Mouse (Mus musculus): ENCODE measurements at regions not wholly inside any gene's neighbourhood (a gene's known extent, or its start where the extent isn't known, plus 50 kb on each side); places are given as distances from the start of the nearest gene placed in this dataset.

- peaks cover 2% of the 10 kb centered on the region; the same call in 1 of the 2 replicates for H3K27me3 ChIP-seq (ENCODE audit: control insufficient read depth, insufficient read depth, low read length)
- H3K27ac ChIP-seq (ENCODE audit: low read length) = no peak overlapping the region
- no peaks in the 10 kb centered on the region for H3K36me3 ChIP-seq (ENCODE audit: control insufficient read depth, insufficient read depth)
- no peak overlapping the region for H3K9ac ChIP-seq (ENCODE audit: low read length)
- H3K9me3 ChIP-seq (replicated peaks; ENCODE audit: control insufficient read depth, low read length) = no peaks in the 10 kb centered on the region
- 71% methylated on average over 7 of the region's 7 CpGs for WGBS
- peaks cover 4% of the 10 kb centered on the region for H3K4me1 ChIP-seq (ENCODE audit: control insufficient read depth, insufficient read depth, low read length)
- no peak overlapping the region for H3K4me2 ChIP-seq (ENCODE audit: low read depth, low read length)
- no peak overlapping the region for H3K4me3 ChIP-seq (ENCODE audit: low read length)
- no peak for ATAC-seq (replicated peaks; ENCODE audit: extremely low read depth, insufficient read depth, low FRiP score)
Observed at GRCm38 (mm10) chr11:113016801-113017715, 235.0 kb downstream of the Sox9 start.

- Histone ChIP-seq H3K9me3 (replicated peaks; ENCODE audit: control insufficient read depth, low read length) (0 out of 2 replicates have a peak, but pooled peaks cover 6% of the 10 kb centered on the region), H3K9ac (ENCODE audit: low read length) (no peak overlapping the region), H3K4me3 (ENCODE audit: low read length) (no peak overlapping the region), H3K36me3 (ENCODE audit: control insufficient read depth, insufficient read depth) (no peaks in the 10 kb centered on the region), H3K4me2 (ENCODE audit: low read depth, low read length) (no peak overlapping the region), H3K27me3 (ENCODE audit: control insufficient read depth, insufficient read depth, low read length) (no peaks in the 10 kb centered on the region; the same call in 1 of the 2 replicates), H3K4me1 (ENCODE audit: control insufficient read depth, insufficient read depth, low read length) (no peaks in the 10 kb centered on the region), H3K27ac (ENCODE audit: low read length) (no peak overlapping the region)
- no peak for ATAC-seq (replicated peaks; ENCODE audit: extremely low read depth, insufficient read depth, low FRiP score)
- WGBS = 49% methylated on average over 4 of the region's 4 CpGs
Observed at GRCm38 (mm10) chr11:113021533-113021932, 239.5 kb downstream of the Sox9 start.

DNA sequence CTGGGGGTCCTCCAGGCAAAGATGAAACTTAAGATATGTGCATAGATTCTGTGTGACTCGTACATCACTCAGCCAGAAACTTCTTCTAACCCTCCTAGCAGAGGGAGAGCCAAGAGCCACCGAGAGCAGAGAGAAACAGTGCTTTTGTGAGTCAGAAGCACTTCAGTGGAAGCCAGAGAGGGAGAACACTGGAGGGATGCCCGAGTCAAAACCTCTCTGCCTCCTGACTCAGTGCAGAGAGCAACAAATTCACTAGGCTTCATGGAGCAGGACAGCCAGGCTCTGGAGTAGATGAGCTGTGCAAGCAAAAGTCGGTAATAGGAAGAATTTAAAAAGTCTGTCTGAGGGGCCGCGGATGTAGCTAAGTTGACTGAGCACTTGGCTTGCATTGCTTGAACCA, 245.0 kb downstream of the Sox9 start:
- Histone ChIP-seq H3K27me3 (ENCODE audit: control insufficient read depth, insufficient read depth, low read length) (no peaks in the 10 kb centered on the region), H3K4me3 (ENCODE audit: low read length) (no peak overlapping the region), H3K9ac (ENCODE audit: low read length) (no peak overlapping the region), H3K9me3 (replicated peaks; ENCODE audit: control insufficient read depth, low read length) (0 out of 2 replicates have a peak, but pooled peaks cover 6% of the 10 kb centered on the region), H3K36me3 (ENCODE audit: control insufficient read depth, insufficient read depth) (no peaks in the 10 kb centered on the region), H3K4me1 (ENCODE audit: control insufficient read depth, insufficient read depth, low read length) (no peaks in the 10 kb centered on the region), H3K4me2 (ENCODE audit: low read depth, low read length) (no peak overlapping the region), H3K27ac (ENCODE audit: low read length) (no peak overlapping the region)
- no peak for ATAC-seq (replicated peaks; ENCODE audit: extremely low read depth, insufficient read depth, low FRiP score)
- 45% methylated on average over 6 of the region's 6 CpGs for WGBS

DNA sequence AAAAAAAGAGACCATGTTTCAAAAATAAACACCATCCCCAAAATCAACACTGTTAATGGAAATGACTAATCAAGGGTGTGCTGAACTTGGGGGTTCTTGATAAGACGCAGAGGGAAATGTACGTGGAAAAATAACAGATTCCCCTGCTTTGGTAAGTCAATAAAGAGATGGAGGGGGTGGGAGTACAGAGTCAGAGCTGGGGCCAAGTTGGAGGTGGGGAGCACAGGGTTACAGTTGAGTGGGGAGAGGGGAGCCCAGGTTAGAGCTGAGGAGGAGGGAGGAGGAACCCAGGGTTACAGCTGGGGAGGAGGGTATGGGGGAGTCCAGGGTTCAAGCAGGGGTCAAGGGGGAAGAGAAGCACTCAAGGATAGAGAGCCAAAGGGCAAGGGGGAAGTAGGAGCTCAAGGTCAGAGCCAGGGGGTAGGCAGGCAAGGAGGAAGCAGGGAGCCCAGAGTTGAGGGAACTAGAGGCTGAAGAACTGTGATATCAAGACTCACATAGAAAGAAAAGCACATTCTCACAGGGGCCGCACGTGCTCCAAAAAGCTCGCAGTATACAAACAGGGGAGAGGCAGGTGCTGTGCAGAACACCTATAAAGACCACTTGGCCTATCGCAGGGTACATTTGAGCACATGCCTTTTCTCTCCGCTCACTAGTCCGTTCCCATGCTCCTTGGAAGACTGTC, 246.4 kb downstream of the Sox9 start:
- no peaks in the 10 kb centered on the region for H3K9me3 ChIP-seq (replicated peaks; ENCODE audit: control insufficient read depth, low read length)
- no peaks in the 10 kb centered on the region for H3K4me1 ChIP-seq (ENCODE audit: control insufficient read depth, insufficient read depth, low read length)
- no peaks in the 10 kb centered on the region for H3K27me3 ChIP-seq (ENCODE audit: control insufficient read depth, insufficient read depth, low read length)
- no peak overlapping the region for H3K4me2 ChIP-seq (ENCODE audit: low read depth, low read length)
- H3K9ac ChIP-seq (ENCODE audit: low read length) = no peak overlapping the region
- no peak overlapping the region for H3K27ac ChIP-seq (ENCODE audit: low read length)
- H3K4me3 ChIP-seq (ENCODE audit: low read length) = no peak overlapping the region
- no peak for ATAC-seq (replicated peaks; ENCODE audit: extremely low read depth, insufficient read depth, low FRiP score)
- 72% methylated on average over 8 of the region's 8 CpGs for WGBS
- no peaks in the 10 kb centered on the region for H3K36me3 ChIP-seq (ENCODE audit: control insufficient read depth, insufficient read depth)

DNA sequence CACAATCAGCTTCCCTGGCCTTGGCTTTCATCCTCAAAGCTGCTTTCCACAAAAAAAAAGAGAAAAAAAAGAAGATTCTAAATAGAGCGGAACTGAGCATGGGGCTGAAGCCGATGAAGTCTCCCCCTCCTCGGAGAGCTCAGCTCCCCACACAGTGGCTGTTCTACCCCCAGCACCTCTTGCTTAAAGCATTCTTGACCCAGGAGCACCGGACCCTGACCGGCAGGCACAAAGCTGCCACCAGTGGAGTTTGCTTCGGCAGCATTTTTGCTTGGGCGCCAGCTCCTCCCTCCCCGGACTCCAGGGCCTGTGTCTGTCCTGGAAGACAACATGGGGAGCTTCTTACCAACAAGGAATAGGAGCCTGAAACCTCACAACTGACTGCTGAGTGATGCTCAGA, 249.4 kb downstream of the Sox9 start:
- Histone ChIP-seq H3K9me3 (replicated peaks; ENCODE audit: control insufficient read depth, low read length) (no peaks in the 10 kb centered on the region), H3K36me3 (ENCODE audit: control insufficient read depth, insufficient read depth) (no peaks in the 10 kb centered on the region), H3K27me3 (ENCODE audit: control insufficient read depth, insufficient read depth, low read length) (no peaks in the 10 kb centered on the region), H3K9ac (ENCODE audit: low read length) (no peak overlapping the region), H3K4me3 (ENCODE audit: low read length) (no peak overlapping the region), H3K4me2 (ENCODE audit: low read depth, low read length) (no peak overlapping the region), H3K27ac (ENCODE audit: low read length) (no peak overlapping the region), H3K4me1 (ENCODE audit: control insufficient read depth, insufficient read depth, low read length) (no peaks in the 10 kb centered on the region)
- WGBS = 78% methylated on average over 8 of the region's 8 CpGs
- no peak for ATAC-seq (replicated peaks; ENCODE audit: extremely low read depth, insufficient read depth, low FRiP score)

DNA sequence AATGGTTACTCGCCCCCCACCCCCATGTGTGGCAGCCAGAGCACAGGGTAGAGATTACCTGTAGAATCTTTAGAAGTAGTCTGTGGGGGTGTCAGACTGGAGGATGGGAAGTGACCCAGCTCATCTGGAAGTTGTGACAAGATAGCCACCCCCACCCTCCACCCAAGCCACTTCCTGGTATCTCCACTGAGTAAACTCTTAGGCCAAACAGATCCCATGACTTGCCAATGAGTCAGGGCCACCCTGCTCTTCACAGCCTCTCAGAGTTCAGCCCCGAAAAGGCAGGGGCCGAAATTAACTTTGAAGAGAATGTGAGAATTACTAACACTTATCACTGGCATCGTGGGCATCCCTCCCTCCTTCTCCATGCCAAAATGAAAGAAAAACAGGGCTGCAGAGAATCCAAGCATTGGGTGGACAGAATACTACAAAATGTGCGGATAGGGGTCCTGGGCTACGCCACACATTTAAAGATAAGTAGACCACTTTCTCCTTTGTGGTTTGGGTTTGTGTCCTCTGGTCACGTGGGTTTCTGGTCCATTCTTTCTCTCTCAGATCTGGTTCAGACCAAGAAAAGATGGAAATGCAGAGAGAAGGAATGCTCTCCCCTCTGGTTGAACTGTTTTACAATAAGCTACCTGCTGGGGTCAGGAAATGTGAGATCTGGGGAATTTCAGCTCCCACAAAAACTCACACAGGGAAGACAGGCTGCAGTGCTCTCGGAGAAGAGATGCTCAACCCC, 250.6 kb downstream of the Sox9 start:
- H3K36me3 ChIP-seq (ENCODE audit: control insufficient read depth, insufficient read depth) = no peaks in the 10 kb centered on the region
- no peak for ATAC-seq (replicated peaks; ENCODE audit: extremely low read depth, insufficient read depth, low FRiP score)
- WGBS = 64% methylated on average over 8 of the region's 8 CpGs

DNA sequence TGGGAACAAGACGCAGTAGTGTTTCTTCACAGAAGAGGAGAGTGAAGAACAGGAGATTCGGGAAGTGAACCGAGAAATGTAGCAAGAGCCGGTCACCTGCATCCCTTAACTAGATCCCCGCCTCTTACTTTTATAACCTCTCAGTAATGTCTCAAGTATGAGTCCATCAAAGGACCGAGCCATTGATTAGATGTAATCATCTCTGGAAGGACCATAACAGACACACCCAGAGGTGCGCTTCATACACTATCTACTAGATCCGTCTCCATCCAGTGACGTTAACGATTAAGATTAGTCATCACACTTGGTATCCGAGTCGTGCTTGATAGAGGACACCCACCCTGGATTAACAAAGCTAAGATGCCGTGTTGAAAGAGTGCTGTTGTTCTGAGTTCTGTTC, 252.9 kb downstream of the Sox9 start:
- no peaks in the 10 kb centered on the region for H3K27me3 ChIP-seq (ENCODE audit: control insufficient read depth, insufficient read depth, low read length)
- H3K27ac ChIP-seq (ENCODE audit: low read length) = no peak overlapping the region
- WGBS = 88% methylated on average over 13 of the region's 13 CpGs
- no peak for ATAC-seq (replicated peaks; ENCODE audit: extremely low read depth, insufficient read depth, low FRiP score)
- H3K9ac ChIP-seq (ENCODE audit: low read length) = no peak overlapping the region
- no peak overlapping the region for H3K4me2 ChIP-seq (ENCODE audit: low read depth, low read length)
- H3K4me1 ChIP-seq (ENCODE audit: control insufficient read depth, insufficient read depth, low read length) = no peaks in the 10 kb centered on the region
- no peak overlapping the region for H3K4me3 ChIP-seq (ENCODE audit: low read length)
- H3K9me3 ChIP-seq (replicated peaks; ENCODE audit: control insufficient read depth, low read length) = no peaks in the 10 kb centered on the region
- H3K36me3 ChIP-seq (ENCODE audit: control insufficient read depth, insufficient read depth) = no peaks in the 10 kb centered on the region

More for the DNA sequence above, 250.6 kb downstream of the Sox9 start:
- Histone ChIP-seq H3K9ac (ENCODE audit: low read length) (no peak overlapping the region), H3K4me3 (ENCODE audit: low read length) (no peak overlapping the region), H3K4me2 (ENCODE audit: low read depth, low read length) (no peak overlapping the region), H3K27me3 (ENCODE audit: control insufficient read depth, insufficient read depth, low read length) (no peaks in the 10 kb centered on the region), H3K4me1 (ENCODE audit: control insufficient read depth, insufficient read depth, low read length) (no peaks in the 10 kb centered on the region), H3K9me3 (replicated peaks; ENCODE audit: control insufficient read depth, low read length) (no peaks in the 10 kb centered on the region), H3K27ac (ENCODE audit: low read length) (no peak overlapping the region)

GRCm38 (mm10) chr11:113037736-113038135, 255.7 kb downstream of the Sox9 start:
- no peak overlapping the region for H3K27ac ChIP-seq (ENCODE audit: low read length)
- no peak overlapping the region for H3K4me3 ChIP-seq (ENCODE audit: low read length)
- ATAC-seq (replicated peaks; ENCODE audit: extremely low read depth, insufficient read depth, low FRiP score) = no peak
- no peaks in the 10 kb centered on the region for H3K9me3 ChIP-seq (replicated peaks; ENCODE audit: control insufficient read depth, low read length)
- H3K4me2 ChIP-seq (ENCODE audit: low read depth, low read length) = no peak overlapping the region
- H3K9ac ChIP-seq (ENCODE audit: low read length) = no peak overlapping the region
- WGBS = 62% methylated on average over 4 of the region's 4 CpGs
- no peaks in the 10 kb centered on the region for H3K27me3 ChIP-seq (ENCODE audit: control insufficient read depth, insufficient read depth, low read length)
- no peaks in the 10 kb centered on the region for H3K36me3 ChIP-seq (ENCODE audit: control insufficient read depth, insufficient read depth)
- H3K4me1 ChIP-seq (ENCODE audit: control insufficient read depth, insufficient read depth, low read length) = no peaks in the 10 kb centered on the region

Measured in heart, embryonic 16.5 days (tissue).